Mouse (Mus musculus) CD4-positive, CD25-positive, alpha-beta regulatory T cell, adult 4 months (primary cell): Measurements from ENCODE around the gene Wdr20rt. TPM values are rescaled to one million over a fixed set of nuclear protein-coding genes. Genes with fewer than 3 reads are reported as not detected.

Experiments
- polyA plus RNA-seq, 2 experiments: library from polyadenylated mRNA; unstranded; fragments of 100-300 nt; shearing (Covaris generic); gene quantifications; one replicate each; pipeline ENCODE4 v1.2.1; 2017

The Wdr20rt gene
- polyA plus RNA-seq, 2 experiments from 2014 or later = not detected

Other genes with a start within 250 kb of the Wdr20rt start
- 100 to 1,000 TPM in 1 of 2 experiments, 10 to 100 TPM in 1; 99.3 to 103 TPM for gene Prpf39, start 189.2 kb upstream of the Wdr20rt start, polyA plus RNA-seq
- 100 to 1,000 TPM; 267 to 332 TPM for gene Fkbp3, start 151.5 kb upstream of the Wdr20rt start, polyA plus RNA-seq
- gene Fancm, start 149.9 kb upstream of the Wdr20rt start, polyA plus RNA-seq = 1 to 10 TPM; 3.6 to 6.6 TPM
- gene Mis18bp1, start 52.9 kb upstream of the Wdr20rt start, polyA plus RNA-seq = 1 to 10 TPM; 5.6 to 6.4 TPM